Mouse (Mus musculus) kidney, postnatal 0 days (tissue): ENCODE measurements at regions not wholly inside any gene's neighbourhood (a gene's known extent, or its start where the extent isn't known, plus 50 kb on each side); places are given as distances from the start of the nearest gene placed in this dataset.

ENCODE experiments used
- ATAC-seq: fragments of 200-750 bp; cut with Nextera tagmentation; replicated peaks from 2 replicates; pipeline ENCODE4 v1.8.0; 2017; ENCODE audit warnings: low read depth, moderate number of reproducible peaks, moderate TSS enrichment, moderate library complexity; ENCODE audit not compliant: low FRiP score
- DNase-seq: peaks from one replicate; pipeline ENCODE4 v3.0.0-alpha.2; 2016; ENCODE audit warnings: low spot score
- H3K27ac ChIP-seq: fragments of 300-500 bp; sonication (generic); 2 replicates; pipeline ENCODE4 v1.5.1; 2014; ENCODE audit warnings: mild to moderate bottlenecking
- H3K27me3 ChIP-seq: fragments of 300-500 bp; sonication (generic); 2 replicates; pipeline ENCODE4 v1.6.1; 2014; ENCODE audit warnings: low read length, mixed read lengths; ENCODE audit not compliant: insufficient read depth
- H3K36me3 ChIP-seq: fragments of 300-500 bp; sonication (generic); 2 replicates; pipeline ENCODE4 v1.6.1; 2014; ENCODE audit warnings: low read length, mixed read lengths; ENCODE audit not compliant: insufficient read depth
- H3K4me1 ChIP-seq: fragments of 300-500 bp; sonication (generic); replicated peaks from 2 replicates; pipeline ENCODE4 v1.6.1; 2014; ENCODE audit warnings: antibody characterized with exemption, low read length, mixed read lengths; ENCODE audit not compliant: insufficient read depth
- H3K4me2 ChIP-seq: fragments of 300-500 bp; sonication (generic); 2 replicates; pipeline ENCODE4 v1.6.1; 2014; ENCODE audit warnings: mild to moderate bottlenecking, low read length, moderate library complexity, mixed read lengths
- H3K4me3 ChIP-seq: fragments of 300-500 bp; sonication (generic); replicated peaks from 2 replicates; pipeline ENCODE4 v1.5.1; 2014; ENCODE audit warnings: low read depth, low read length
- H3K9ac ChIP-seq: fragments of 300-500 bp; sonication (generic); 2 replicates; pipeline ENCODE4 v1.6.1; 2014; ENCODE audit warnings: low read depth, low read length
- H3K9me3 ChIP-seq: fragments of 300-500 bp; sonication (generic); replicated peaks from 2 replicates; pipeline ENCODE4 v1.6.1; 2016; ENCODE audit warnings: low read length, inconsistent platforms, mixed read lengths
- CTCF ChIP-seq: IDR thresholded peaks from 2 replicates; pipeline ENCODE4 v1.5.1; 2016; ENCODE audit warnings: antibody characterized with exemption, low read depth, mild to moderate bottlenecking, moderate library complexity
- WGBS: fragments of 180-500 bp; shearing (Covaris S2); extraction: QIAGEN DNeasy Blood & Tissue Kit; methylation state at CpG from one replicate; pipeline ENCODE4 v1.1.7; 2014; 5-methylcytosine and 5-hydroxymethylcytosine counted together

DNA sequence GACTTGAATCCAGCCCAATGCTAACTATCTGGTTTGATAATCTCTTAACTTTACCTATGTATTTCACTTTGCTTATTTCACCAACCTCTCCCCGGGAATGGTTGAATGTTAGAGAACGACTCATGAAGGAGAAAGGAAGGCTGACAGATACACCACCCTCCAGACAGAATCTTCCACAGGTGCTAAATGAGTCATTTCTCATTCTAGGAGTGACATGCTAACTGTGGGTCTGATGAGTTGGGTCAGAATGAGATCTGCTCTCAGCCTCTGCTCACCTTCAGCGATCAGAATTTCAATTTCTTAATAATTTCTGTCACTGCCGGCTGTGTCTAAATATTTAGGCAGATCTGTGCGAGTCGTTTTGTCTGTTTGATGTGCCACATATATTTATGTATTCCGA is 52.4 kb upstream of the Man1a2 start:
- 85% methylated on average over 7 of the region's 7 CpGs for WGBS
- no peak overlapping the region for H3K4me3 ChIP-seq
- H3K9me3 ChIP-seq = no peaks in the 10 kb centered on the region
- no peaks in the 10 kb centered on the region for H3K27me3 ChIP-seq
- ATAC-seq (no peak), DNase-seq (no peak)
- no peak overlapping the region for H3K9ac ChIP-seq
- no peaks in the 10 kb centered on the region for H3K36me3 ChIP-seq
- no peak for TF ChIP-seq CTCF
- H3K27ac ChIP-seq = no peak overlapping the region
- no peak overlapping the region for H3K4me2 ChIP-seq
- no peaks in the 10 kb centered on the region for H3K4me1 ChIP-seq

DNA sequence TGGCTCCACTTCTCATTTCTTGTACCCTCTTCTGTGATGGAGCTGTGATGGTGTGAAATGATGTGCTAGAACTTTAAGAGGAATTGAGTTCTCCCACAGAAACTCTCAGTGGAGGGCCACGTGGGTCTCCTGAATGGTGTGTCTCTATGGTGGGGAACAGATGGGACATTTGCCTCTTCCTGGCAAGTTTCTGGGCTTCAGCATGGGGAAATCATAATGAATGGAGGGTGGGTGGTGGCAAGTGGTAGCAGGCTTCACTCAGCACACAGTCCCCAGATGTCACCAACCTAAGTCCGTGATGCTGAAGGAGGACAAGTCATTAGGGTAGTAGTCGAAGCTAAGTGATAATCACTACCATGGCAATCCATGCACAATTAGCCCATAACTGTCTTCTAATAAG is 51.2 kb upstream of the Man1a2 start:
- TF ChIP-seq CTCF = no peak
- H3K4me2 ChIP-seq = no peak overlapping the region
- H3K4me1 ChIP-seq = no peaks in the 10 kb centered on the region
- no peaks in the 10 kb centered on the region for H3K27me3 ChIP-seq
- ATAC-seq (no peak), DNase-seq (no peak)
- H3K36me3 ChIP-seq = no peaks in the 10 kb centered on the region
- no peaks in the 10 kb centered on the region for H3K9me3 ChIP-seq
- H3K9ac ChIP-seq = no peak overlapping the region
- no peak overlapping the region for H3K4me3 ChIP-seq
- no peak overlapping the region for H3K27ac ChIP-seq
- 75% methylated on average over 3 of the region's 3 CpGs for WGBS
